Mouse (Mus musculus) embryonic facial prominence, embryonic 13.5 days (tissue): ENCODE data around the gene Sh3pxd2a. TPM values are rescaled to one million over a fixed set of nuclear protein-coding genes. Genes with fewer than 3 reads are reported as not detected.

ENCODE experiments used
- ATAC-seq: fragments of 200-750 bp; cut with Nextera tagmentation; 2 replicates; pipeline ENCODE4 v1.8.0; 2017; ENCODE audit warnings: low read depth; ENCODE audit not compliant: insufficient number of reproducible peaks, insufficient read depth, low FRiP score, low TSS enrichment
- H3K27ac ChIP-seq: fragments of 300-500 bp; sonication (generic); 2 replicates; pipeline ENCODE4 v1.5.1; 2015; ENCODE audit warnings: moderate library complexity, mild to moderate bottlenecking, inconsistent platforms
- H3K27me3 ChIP-seq: fragments of 300-500 bp; sonication (generic); 2 replicates; pipeline ENCODE4 v1.6.1; 2015; ENCODE audit warnings: mild to moderate bottlenecking, inconsistent platforms
- H3K36me3 ChIP-seq: fragments of 300-500 bp; sonication (generic); 2 replicates; pipeline ENCODE4 v1.6.1; 2015; ENCODE audit warnings: mild to moderate bottlenecking, inconsistent platforms
- H3K4me1 ChIP-seq: fragments of 300-500 bp; sonication (generic); 2 replicates; pipeline ENCODE4 v1.6.1; 2015; ENCODE audit warnings: inconsistent platforms
- H3K4me2 ChIP-seq: fragments of 300-500 bp; sonication (generic); 2 replicates; pipeline ENCODE4 v1.6.1; 2015; ENCODE audit warnings: moderate library complexity, mild to moderate bottlenecking, inconsistent platforms
- H3K4me3 ChIP-seq: fragments of 300-500 bp; sonication (generic); 2 replicates; pipeline ENCODE4 v1.5.1; 2015; ENCODE audit warnings: mild to moderate bottlenecking, inconsistent platforms
- H3K9ac ChIP-seq: fragments of 300-500 bp; sonication (generic); 2 replicates; pipeline ENCODE4 v1.6.1; 2015; ENCODE audit warnings: mild to moderate bottlenecking, inconsistent platforms
- H3K9me3 ChIP-seq: fragments of 300-500 bp; sonication (generic); 2 replicates; pipeline ENCODE4 v1.6.1; 2016; ENCODE audit warnings: inconsistent platforms
- WGBS: fragments of 180-500 bp; shearing (Covaris S2); methylation state at CpG from one replicate; pipeline ENCODE4 v1.1.7; 2015; ENCODE audit warnings: mixed read lengths; 5-methylcytosine and 5-hydroxymethylcytosine counted together
- microRNA-seq: library from miRNA; unstranded; fragments of <30 nt; microRNA quantifications from one replicate; pipeline ENCODE4, GENCODE M21; 2016
- polyA plus RNA-seq: library from polyadenylated mRNA; unstranded; fragments of >200 nt; fragmentation: Nextera tagmentation; extraction: Ambion mirVana; gene quantifications from 2 replicates; pipeline ENCODE4 v1.2.1, GENCODE M21; 2015

Gene Sh3pxd2a
- polyA plus RNA-seq, 1 experiment from 2014 or later, result 10.0 TPM

GRCm38 (mm10) chr19:47216766-47217165, 247.4 kb downstream of the Sh3pxd2a start:
- WGBS, result 83% methylated on average over 5 of the region's 5 CpGs

GRCm38 (mm10) chr19:47213470-47213869, 250.7 kb downstream of the Sh3pxd2a start:
- 0 out of 2 replicates have a peak, but pooled peaks cover 6% of the 10 kb centered on the region for H3K4me1 ChIP-seq
- H3K9me3 ChIP-seq, result no peaks in the 10 kb centered on the region
- H3K27ac ChIP-seq, result no peak overlapping the region
- WGBS, result 55% methylated on average over 1 of the region's 1 CpGs
- no peak overlapping the region for H3K9ac ChIP-seq
- no peaks in the 10 kb centered on the region for H3K36me3 ChIP-seq
- H3K4me3 ChIP-seq, result no peak overlapping the region
- no peak for ATAC-seq
- H3K27me3 ChIP-seq, result no peaks in the 10 kb centered on the region
- H3K4me2 ChIP-seq, result no peak overlapping the region

More at GRCm38 (mm10) chr19:47216766-47217165, 247.4 kb downstream of the Sh3pxd2a start:
- Histone ChIP-seq H3K4me3 (no peak overlapping the region), H3K9me3 (no peaks in the 10 kb centered on the region), H3K4me2 (no peak overlapping the region), H3K9ac (no peak overlapping the region), H3K27me3 (no peaks in the 10 kb centered on the region), H3K27ac (no peak overlapping the region), H3K36me3 (no peaks in the 10 kb centered on the region), H3K4me1 (0 out of 2 replicates have a peak, but pooled peaks cover 6% of the 10 kb centered on the region)
- no peak for ATAC-seq

- H3K27me3 ChIP-seq, result no peaks in the 10 kb centered on the region
- H3K4me2 ChIP-seq, result no peak overlapping the region
- H3K4me3 ChIP-seq, result no peak overlapping the region
- no peaks in the 10 kb centered on the region for H3K36me3 ChIP-seq
- no peaks in the 10 kb centered on the region for H3K9me3 ChIP-seq
- 0 out of 2 replicates have a peak, but pooled peaks cover 6% of the 10 kb centered on the region for H3K4me1 ChIP-seq
- H3K9ac ChIP-seq, result no peak overlapping the region
- ATAC-seq, result no peak
- WGBS, result 82% methylated on average over 7 of the region's 7 CpGs
- no peak overlapping the region for H3K27ac ChIP-seq
These were observed 251.8 kb downstream of the Sh3pxd2a start for GRCm38 (mm10) chr19:47212401-47212800.

- H3K4me1 ChIP-seq, result 0 out of 2 replicates have a peak, but pooled peaks cover 6% of the 10 kb centered on the region
- no peaks in the 10 kb centered on the region for H3K9me3 ChIP-seq
- no peaks in the 10 kb centered on the region for H3K27me3 ChIP-seq
- H3K4me2 ChIP-seq, result no peak overlapping the region
- H3K4me3 ChIP-seq, result no peak overlapping the region
- no peaks in the 10 kb centered on the region for H3K36me3 ChIP-seq
- 66% methylated on average over 10 of the region's 10 CpGs for WGBS
- ATAC-seq, result no peak
- H3K9ac ChIP-seq, result no peak overlapping the region
- H3K27ac ChIP-seq, result no peak overlapping the region
These were observed 252.4 kb downstream of the Sh3pxd2a start for GRCm38 (mm10) chr19:47211609-47212312.

- ATAC-seq, result no peak
These were observed 253.8 kb downstream of the Sh3pxd2a start for GRCm38 (mm10) chr19:47210432-47210831.

More at GRCm38 (mm10) chr19:47210432-47210831, 253.8 kb downstream of the Sh3pxd2a start:
- no peaks in the 10 kb centered on the region for H3K36me3 ChIP-seq
- no peaks in the 10 kb centered on the region for H3K9me3 ChIP-seq
- no peak overlapping the region for H3K4me2 ChIP-seq
- no peaks in the 10 kb centered on the region for H3K27me3 ChIP-seq
- H3K4me3 ChIP-seq, result no peak overlapping the region
- no peak overlapping the region for H3K9ac ChIP-seq
- no peak overlapping the region for H3K27ac ChIP-seq
- 0 out of 2 replicates have a peak, but pooled peaks cover 6% of the 10 kb centered on the region for H3K4me1 ChIP-seq
- 89% methylated on average over 4 of the region's 4 CpGs for WGBS

Small RNA genes lying within 50 kb of the gene (microRNA-seq; reads per million reads assigned to microRNA genes)
- not detected for gene Mir6995

Other genes starting within 250 kb of the Sh3pxd2a start
- 58.2 and 59.5 TPM in 2 replicates for gene Stn1, start 73.1 kb upstream of the Sh3pxd2a start, polyA plus RNA-seq
- 12.9 and 15.2 TPM in 2 replicates for gene Slk, start 115.3 kb upstream of the Sh3pxd2a start, polyA plus RNA-seq
- gene Col17a1, start 227.7 kb upstream of the Sh3pxd2a start, polyA plus RNA-seq, result 22.9 and 26.3 TPM in 2 replicates